ENCODE assay signal across 13 mouse cellular contexts in genomic region chr11:61122769-61123288, GRCm38 (mm10).
"Had no signal": no experiment of that assay in that cellular context is flagged by ENCODE, and none has a peak within 500 bp of the region (broad histone marks: within the 10 kb centered on the region; RNA-seq: fewer than 3 reads in every experiment).

No protein-coding gene starts in this region.

- H3K4me2 ChIP-seq: kidney, embryonic 15.5 days; liver, embryonic 12.5 days; midbrain, embryonic 13.5 days; neural tube, embryonic 15.5 days had no signal

- H3K27me3 ChIP-seq: kidney, embryonic 15.5 days; midbrain, embryonic 13.5 days; neural tube, embryonic 15.5 days had no signal

- H3K9ac ChIP-seq: kidney, embryonic 15.5 days; liver, embryonic 12.5 days; midbrain, embryonic 13.5 days; neural tube, embryonic 15.5 days had no signal

- H3K27ac ChIP-seq: kidney, embryonic 15.5 days; limb, embryonic 10.5 days; liver, embryonic 12.5 days; midbrain, embryonic 13.5 days; neural tube, embryonic 15.5 days; stomach, postnatal 0 days had no signal

- DNase-seq: kidney, adult 18-20 months; kidney, postnatal 14 days; retina, postnatal 1 day; right cerebral cortex, postnatal 4 days; thymus, postnatal 14 days had no signal

- H3K36me3 ChIP-seq: kidney, embryonic 15.5 days; limb, embryonic 10.5 days; liver, embryonic 12.5 days; midbrain, embryonic 13.5 days; neural tube, embryonic 15.5 days had no signal

- H3K4me1 ChIP-seq: kidney, embryonic 15.5 days; limb, embryonic 10.5 days; liver, embryonic 12.5 days; midbrain, embryonic 13.5 days; neural tube, embryonic 15.5 days had no signal

- H3K4me3 ChIP-seq: kidney, embryonic 15.5 days; limb, embryonic 10.5 days; liver, embryonic 12.5 days; midbrain, embryonic 13.5 days; myocyte; neural tube, embryonic 15.5 days had no signal

- ATAC-seq: hindbrain, embryonic 16.5 days; liver, embryonic 12.5 days; midbrain, embryonic 13.5 days had no signal

- H3K9me3 ChIP-seq: kidney, embryonic 15.5 days; limb, embryonic 10.5 days; liver, embryonic 12.5 days; neural tube, embryonic 15.5 days had no signal
